Mouse (Mus musculus) erythroid progenitor cell, adult 5-6 weeks (primary cell): Measurements from ENCODE around the gene Serpinb1b. TPM values are rescaled to one million over a fixed set of nuclear protein-coding genes. Genes with fewer than 3 reads are reported as not detected.
"Not testable (repeated sequence)": the region's sequence is repeated elsewhere in the genome, so short reads cannot be mapped to it uniquely, and the experiment has no call there.

Experiments used
- ATAC-seq: replicated peaks from 2 replicates; pipeline ENCODE4 v1.8.0; 2016; ENCODE audit warnings: moderate number of reproducible peaks, mild to moderate bottlenecking, moderate TSS enrichment, inconsistent platforms; ENCODE audit not compliant: poor library complexity, low FRiP score, severe bottlenecking
- total RNA-seq, 2 experiments: library from RNA; stranded (forward) in 1 of 2; stranded (reverse) in 1 of 2; fragments of 150-400 nt in 1 of 2; fragments of 186-747, 209-891 nt in 1 of 2; gene quantifications; 2 replicates each; pipeline versions ENCODE4 v1.2.3 to v1.2.4; 2015 to 2017; ENCODE audit warnings: low replicate concordance in 2 of 2

The Serpinb1b gene
- total RNA-seq (2015; ENCODE audit: low replicate concordance) (not detected in 2 replicates), total RNA-seq (2017; ENCODE audit: low replicate concordance) (not detected in 2 replicates)

DNA sequence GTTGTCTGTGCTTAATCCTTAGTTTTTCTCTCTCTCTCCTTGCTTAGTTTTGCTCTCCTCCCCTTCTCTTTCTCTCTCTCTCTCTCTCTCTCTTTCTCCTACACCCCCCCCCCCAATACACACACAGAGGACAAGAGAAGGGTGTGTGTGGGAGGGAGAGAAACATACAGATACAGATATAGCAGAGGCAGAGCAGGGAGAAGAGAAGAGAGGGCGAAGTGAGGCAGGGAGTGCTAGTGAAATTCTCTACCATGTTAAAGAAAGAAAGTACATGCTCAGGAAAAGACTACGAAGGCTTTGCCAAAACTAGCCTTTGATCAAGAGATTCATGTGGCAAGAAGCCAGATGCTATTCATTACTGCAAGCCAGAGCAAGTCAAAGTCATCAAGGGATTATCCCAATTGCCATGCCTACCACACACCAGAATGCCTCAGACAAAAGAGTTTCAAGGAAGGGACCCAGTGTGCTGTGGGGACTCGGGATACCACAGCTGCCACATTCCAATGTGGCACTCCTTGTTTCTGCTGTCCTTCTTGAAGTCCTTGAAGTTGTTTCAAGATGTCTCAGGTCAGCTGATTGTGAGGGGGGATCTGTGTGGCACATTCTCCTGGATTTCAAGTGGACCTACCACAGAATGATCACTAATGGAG is at the start of gene Serpinb1b:
Gene Serpinb1b (plus strand): TSS at position 520 of the 650 bp plus-strand sequence.
- ATAC-seq = no peak

GRCm38 (mm10) chr13:33029478-33029877 is 48.9 kb upstream of the Serpinb1b start:
- ATAC-seq = not testable (repeated sequence)

DNA sequence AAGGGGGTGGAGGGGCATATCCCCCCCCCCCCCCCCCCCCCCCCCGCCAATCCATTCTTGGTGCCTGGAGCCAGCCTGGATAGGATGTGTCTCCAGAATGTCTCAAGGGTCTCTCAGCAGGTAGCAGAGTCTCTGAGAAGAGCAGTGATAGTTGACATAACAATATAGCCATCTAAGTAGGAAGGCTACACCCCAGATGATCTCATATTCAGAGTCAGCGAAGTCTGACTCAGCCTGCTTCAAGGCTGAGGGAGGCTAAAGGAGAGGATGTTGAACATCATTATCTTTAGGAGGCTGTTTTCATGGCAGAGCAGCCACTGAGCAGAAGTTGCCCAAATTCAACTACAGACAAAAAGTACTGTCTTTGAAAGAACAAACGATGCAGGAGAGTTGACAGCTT is 48.1 kb upstream of the Serpinb1b start:
- ATAC-seq = no peak

DNA sequence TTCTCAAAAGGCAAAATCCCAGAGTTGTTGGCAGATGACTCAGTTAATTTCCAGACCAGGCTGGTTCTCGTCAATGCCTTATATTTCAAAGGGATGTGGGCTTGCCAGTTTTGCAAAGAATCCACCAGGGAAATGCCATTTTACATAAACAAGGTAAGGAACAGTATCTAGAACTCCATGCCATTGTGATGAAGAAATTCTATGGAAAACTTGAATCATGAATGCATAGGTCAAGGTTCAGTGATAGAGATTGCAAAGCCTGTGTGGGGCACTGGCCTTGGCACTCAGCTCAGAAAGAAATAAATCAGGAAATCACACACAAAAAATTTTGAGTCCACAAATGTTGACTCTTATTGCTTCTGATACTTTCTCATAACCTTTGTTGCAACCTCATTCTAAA is 42.9 kb upstream of the Serpinb1b start:
- ATAC-seq = no peak

DNA sequence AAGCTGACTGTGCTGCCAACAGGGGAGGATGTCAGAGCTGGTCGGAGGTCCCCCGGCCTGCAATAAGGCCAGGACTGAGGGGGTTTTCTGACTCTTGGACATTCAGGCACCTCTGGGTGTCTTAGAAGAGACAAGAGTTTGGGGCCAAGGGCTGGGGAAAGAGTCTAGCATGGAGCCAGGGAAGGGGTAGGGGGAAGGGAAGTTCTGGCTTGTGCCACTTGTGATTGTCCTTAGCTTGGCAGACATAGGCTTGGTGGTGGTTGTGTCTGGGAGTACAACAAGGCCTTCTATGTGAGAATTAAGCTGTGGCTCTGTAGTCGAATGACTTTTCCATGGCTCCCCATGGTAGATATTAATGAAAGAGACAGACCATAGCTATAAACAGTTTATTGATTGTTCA is 34.8 kb upstream of the Serpinb1b start:
- ATAC-seq = no peak

- ATAC-seq = no peak
Observed at GRCm38 (mm10) chr13:33047234-33047633, 31.1 kb upstream of the Serpinb1b start.

GRCm38 (mm10) chr13:33048187-33048586 is 30.2 kb upstream of the Serpinb1b start:
- ATAC-seq = 0 out of 2 replicates have a peak, but pooled peaks have one; percentile 12

- ATAC-seq = no peak
Observed at GRCm38 (mm10) chr13:33051697-33052096, 26.7 kb upstream of the Serpinb1b start.

DNA sequence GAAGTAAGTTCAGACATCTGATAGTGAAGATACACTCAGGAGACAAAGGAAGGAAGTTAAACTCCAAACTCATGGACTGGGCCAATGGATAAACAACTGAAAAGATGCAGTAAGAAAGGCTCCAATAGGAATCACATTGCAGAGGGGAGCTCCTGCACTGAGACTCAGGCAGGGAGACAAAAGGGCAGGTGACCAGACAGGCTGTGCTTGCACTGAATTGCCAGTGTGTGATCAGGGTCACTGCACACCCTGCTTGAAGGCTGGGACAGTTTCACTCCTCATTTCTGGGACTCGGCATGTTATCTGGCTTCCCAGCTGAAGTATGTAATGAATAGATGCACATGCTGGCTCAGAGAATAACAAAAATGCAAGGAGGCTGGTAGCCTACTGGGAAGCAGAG is 15.3 kb upstream of the Serpinb1b start:
- ATAC-seq = no peak

DNA sequence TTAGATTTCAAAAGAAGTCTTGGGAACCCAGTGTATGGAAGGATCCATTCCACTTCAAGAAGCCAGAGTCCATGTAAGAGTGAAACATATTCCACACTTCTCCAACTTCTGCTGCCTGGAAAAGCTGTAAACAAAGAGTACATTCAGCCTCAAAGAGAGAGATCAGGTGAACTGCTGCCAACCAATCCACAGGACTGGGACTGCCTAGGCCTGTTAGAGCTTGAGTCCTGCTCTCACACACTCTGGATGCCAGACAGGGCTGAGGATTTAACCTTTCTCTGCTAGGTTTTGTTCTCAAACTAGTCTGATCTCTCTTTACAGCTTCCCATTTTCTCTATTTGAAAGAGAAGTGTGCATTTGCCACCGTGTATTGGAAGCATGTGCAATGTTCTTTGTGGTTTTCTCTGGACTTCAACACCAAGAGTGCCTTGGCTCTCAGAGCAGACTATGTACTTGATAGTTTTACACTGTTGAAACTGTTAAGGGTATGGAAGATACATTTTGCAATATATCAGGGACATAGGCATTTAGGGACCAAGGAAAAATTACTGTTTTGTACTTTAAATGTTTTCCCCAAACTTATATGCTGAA is 10.9 kb upstream of the Serpinb1b start:
- no peak for ATAC-seq

DNA sequence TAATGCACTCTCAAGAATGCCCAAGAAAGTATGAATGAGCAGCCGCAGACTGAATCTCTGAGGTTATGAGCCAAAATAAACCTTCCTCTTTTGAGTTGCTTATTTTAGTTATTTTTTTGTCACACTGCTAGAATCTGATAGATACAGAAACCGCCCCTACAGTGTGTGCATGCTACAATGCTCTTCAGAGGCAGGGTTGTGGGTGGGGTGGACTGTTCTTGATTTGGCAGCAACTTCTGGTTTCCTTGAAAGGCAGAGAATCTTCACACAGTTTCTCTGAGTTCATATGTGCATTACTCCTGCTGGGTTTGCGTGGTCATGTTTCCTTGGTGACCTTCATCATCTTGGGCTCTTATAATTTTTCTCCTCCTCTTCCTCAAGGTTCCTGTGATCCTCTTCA is 10.2 kb upstream of the Serpinb1b start:
- ATAC-seq = no peak

DNA sequence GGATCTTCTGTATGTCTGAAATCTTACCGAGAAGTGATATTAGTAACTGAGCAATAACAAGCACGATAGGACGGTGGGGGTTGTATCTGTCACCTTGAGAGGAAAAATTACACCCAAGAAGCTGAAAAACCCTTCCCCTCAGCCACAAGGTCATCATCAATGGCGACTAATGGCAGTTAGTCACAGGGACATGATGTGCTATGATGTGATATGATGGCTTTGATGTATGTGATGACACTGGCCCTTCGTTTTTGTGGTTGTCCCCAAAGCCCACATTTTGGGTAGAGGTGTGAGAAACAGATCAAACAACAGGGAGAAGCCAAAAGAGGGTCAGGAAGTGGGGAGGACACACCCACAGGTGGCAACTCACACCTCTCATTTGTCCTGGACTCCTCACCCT is 6.6 kb upstream of the Serpinb1b start:
- no peak for ATAC-seq

DNA sequence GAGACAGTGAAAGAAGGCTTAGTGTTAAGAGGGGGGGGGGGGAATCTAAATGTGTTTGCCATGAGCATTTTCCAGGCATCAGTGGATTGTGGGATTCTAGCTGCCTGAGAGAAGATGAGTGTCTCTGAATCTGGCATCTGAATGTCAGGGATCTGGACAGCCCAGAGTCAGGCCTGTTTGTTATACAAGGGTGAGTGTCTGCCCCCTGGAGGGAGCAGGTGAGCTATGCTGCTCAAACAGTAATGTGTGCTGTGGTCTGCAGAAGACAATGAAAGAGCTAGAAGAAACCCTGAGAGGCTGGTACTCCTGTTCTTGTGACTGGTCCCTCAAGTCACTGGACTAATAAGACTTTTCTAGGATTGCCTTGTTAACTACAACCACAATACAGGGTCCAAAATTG is 4.3 kb upstream of the Serpinb1b start:
- ATAC-seq = peak; percentile 78

- no peak for ATAC-seq
Observed at GRCm38 (mm10) chr13:33076247-33076646, 2.1 kb upstream of the Serpinb1b start.

DNA sequence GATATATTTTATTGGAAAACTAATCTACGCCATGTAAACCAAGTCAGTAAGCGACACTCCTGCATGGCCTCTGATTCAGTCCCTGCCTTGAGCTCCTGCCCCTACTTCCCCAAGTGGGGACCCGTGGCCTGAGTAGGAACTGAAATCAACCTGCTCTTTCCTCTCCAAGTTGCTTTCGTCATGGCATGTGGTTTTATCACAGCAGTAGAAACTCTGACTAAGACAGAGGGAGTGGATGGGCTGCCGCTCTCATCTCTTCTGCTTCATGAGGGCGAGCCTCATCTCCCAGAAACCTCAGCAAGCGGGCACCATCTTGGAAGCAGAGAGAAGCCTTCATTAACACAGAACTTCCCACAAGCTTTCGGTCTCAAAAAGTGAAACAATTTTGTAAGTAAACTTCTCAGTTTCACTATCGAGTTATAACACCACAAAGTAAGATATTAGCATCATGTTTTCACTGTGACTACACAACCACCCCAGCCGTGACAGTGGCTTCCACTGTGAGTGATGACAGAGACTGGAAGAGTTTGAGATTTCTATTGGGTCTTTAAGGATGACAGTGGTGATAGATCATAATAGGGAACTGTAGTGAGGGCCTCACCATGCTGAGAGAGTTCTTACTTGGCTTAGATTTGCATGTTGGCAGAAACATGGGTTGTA is 1.2 kb upstream of the Serpinb1b start:
- ATAC-seq = no peak

DNA sequence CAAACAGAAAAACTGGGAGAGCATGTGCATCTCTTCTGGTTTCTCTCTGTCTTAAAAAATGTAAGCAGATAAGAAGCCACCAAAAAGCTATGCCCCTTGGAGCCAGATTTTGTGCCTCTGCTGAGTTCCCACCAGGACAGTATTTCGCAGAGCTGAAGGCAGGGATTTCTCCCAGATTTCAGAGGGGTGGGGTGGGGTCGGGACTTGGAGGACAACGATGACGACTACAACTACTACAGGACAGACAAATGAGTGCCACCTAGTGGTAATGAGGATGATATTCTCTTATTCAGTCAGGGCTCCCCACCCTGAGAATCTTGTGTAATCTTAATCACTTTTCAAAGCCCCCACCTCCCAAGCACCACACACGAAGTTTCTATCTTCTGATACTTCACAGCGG is 1.0 kb downstream of the Serpinb1b start:
- peak; percentile 40; the same call in 1 of the 2 replicates for ATAC-seq

DNA sequence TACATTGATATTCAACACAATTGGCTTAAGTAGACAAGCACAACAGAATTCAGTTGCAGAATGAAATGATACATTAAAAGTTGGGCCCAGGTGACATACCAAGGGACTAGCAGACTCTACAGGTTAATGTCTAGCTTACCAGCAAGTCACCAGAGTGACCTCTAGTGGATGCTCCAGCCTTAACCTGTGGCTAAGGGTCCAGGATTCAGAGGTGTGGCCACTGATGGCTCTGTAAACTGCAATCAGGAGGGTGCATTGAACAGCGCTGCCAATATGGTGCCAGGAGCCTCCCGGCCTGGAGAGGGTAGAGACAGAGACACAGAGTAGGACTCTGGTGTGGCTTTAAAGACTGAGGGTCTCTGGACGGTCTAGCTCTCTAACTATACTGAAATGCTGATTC is 2.0 kb downstream of the Serpinb1b start:
- 0 out of 2 replicates have a peak, but pooled peaks have one; percentile 57 for ATAC-seq

DNA sequence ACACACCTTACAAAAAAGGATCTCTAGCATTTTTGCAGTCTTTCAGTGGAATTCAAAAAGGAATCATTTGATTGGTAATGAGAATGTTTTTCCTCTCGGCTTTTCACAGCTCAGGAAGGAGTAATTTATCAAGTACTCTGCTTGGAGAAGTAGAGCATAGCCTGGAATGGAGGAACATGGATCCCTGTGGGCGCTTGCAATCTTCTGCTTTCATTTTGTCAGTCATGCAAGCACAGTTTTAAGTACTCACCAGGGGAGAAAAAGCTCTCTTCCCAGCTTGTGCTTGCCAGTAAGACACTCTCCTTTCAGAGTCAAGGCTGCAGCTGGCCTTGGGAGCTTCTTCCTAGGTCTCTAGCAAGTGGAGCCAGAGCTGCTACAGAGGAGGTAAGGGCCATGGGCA is 5.5 kb downstream of the Serpinb1b start:
- ATAC-seq = no peak

DNA sequence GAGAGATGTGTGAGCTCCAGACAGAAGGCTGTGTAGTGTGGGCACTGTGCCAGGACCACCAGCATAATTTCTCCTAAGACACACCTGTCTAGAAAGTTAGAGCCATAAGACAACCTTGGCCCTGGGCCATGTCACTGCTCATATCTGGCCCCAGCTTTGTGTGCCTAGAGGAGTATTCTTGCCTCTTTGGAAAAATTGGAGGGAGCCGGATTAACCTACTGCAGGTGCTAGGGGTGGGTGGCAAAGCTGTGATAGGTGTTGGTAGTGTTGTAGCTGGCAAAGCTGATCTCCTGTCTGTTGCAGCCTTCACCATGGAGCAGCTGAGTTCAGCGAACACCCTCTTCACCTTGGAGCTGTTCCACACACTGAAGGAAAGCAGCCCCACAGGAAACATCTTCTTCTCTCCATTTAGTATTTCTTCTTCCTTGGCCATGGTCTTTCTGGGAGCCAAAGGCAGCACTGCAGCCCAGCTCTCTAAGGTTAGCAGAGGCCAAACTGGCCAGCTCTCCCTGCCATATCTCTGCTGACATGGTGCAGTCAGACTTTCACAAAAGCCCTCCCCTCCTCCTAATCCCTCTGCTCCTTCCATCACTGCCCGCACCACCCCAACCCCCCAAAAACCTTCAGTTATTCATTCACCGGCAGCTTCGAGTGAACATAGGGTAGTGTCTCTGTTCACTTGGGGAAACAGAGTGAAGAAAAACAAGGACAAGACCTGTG is 6.8 kb downstream of the Serpinb1b start:
- ATAC-seq = no peak

GRCm38 (mm10) chr13:33085695-33086432 is 7.5 kb downstream of the Serpinb1b start:
- ATAC-seq = no peak
